Mouse (Mus musculus) cerebellum, adult 8-10 months (tissue): ENCODE measurements around the gene Dnajc6.
A peak's percentile ranks its signal among the peaks of the same experiment; 100 is the strongest.

Experiments
- DNase-seq: peaks from one replicate; pipeline ENCODE4 v3.0.0; 2022

Dnajc6 gene

GRCm38 (mm10) chr4:101496534-101497237 is at the start of gene Dnajc6:
Dnajc6 (plus strand) TSS chr4:101496648.
- peak; percentile 42 for DNase-seq

DNA sequence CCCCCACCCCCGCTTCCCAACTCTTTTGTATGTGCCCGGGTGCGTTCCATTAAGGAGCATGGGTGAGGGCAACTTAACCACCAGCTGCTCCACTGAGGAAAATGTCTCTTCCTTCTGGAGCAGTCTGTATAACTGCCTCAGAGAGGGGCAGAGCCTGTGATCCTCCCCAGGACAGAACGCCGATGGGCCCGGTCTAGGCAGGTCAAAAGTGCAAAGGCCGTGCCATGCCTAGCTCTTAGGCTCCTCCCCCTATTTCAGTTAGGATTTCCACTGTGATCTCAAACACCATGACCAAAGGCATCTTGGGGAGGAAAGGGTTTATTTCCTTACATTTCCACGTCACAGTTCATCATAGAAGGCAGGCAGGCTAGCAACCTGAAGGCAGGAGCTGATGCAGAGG is 47.7 kb upstream of the Dnajc6 start:
- no peak for DNase-seq

GRCm38 (mm10) chr4:101449344-101449743 is 47.1 kb upstream of the Dnajc6 start:
- DNase-seq, result no peak

- DNase-seq, result peak; percentile 95
Measured at GRCm38 (mm10) chr4:101450150-101450780, 46.2 kb upstream of the Dnajc6 start.

DNA sequence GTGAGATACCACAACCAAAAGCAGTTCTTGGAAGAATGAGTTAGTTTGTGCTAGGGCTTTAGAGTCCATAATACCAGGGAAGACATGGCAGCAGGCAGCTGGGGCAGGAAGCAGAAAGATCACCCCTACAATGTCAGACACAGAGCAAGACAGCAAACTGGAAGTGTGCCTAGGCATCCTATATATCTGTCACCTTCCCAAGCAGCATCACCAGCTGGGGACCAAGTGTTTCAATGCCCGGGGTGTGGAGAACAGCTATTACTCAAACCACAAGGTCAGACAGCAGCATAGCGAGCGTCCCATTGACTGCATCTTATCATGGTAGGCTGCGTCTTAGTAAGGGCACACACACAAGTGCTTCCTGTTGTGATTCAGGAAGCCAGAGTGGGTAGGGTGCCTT is 45.4 kb upstream of the Dnajc6 start:
- no peak for DNase-seq

DNA sequence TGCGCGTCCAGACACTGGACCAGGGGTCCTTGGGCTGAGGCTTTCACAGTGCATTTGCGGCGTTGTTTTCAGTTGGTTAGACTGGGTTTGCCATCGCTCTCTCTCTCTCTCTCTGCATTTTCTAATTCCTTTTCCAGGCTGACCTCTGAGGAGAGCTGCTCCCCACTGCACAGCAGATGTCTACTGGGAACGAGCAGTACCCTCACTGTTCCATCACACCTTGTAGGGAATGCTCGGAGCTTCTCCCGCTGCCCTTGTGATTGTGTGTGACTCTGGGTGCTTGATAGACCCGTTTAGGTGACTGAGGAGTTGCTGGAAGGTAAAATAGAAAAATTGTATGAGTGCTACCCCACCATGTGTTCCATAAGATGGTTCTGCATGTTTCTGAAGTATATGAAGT is 43.6 kb upstream of the Dnajc6 start:
- no peak for DNase-seq

GRCm38 (mm10) chr4:101457176-101457575 is 39.3 kb upstream of the Dnajc6 start:
- DNase-seq, result no peak

- peak; percentile 80 for DNase-seq
Measured at GRCm38 (mm10) chr4:101458341-101458740, 38.1 kb upstream of the Dnajc6 start.

DNA sequence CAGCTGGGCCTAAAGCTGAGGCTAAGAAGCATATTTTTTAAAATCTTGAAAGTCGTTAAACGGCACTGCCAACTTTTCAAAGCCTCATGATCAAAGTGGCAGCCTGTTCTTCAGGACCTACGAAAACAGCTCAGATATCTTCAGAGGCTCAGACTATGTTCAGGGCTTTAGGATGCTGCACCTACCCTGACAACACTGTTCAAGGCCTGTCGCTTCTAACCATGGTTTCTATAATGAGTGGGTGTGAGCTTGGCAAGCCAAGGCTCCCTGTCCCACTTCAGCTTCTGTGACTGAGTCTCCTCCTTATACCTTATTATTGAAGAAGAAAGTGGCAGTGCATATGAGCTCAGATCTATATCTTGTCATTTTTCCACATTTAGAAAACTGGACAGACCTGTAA is 37.1 kb upstream of the Dnajc6 start:
- no peak for DNase-seq

DNA sequence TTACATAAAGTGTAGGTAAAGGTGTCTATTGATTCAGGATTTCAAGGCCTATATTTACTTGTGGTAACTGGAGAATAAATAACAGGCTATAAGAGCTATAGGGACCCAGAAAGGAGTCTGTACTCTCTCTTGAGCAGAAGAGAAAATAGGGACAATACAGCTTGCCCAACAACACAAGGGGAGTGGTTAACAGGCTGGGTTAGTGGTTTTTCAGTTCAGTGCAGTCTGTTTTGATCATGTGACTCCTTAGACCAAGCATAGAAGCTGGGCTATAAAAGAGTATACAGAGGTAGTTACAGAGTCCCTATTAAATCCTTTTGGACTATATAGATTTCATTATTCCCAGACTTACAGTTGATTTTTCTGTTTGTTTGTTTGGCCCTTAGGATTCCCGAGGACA is 36.3 kb upstream of the Dnajc6 start:
- DNase-seq, result no peak

DNA sequence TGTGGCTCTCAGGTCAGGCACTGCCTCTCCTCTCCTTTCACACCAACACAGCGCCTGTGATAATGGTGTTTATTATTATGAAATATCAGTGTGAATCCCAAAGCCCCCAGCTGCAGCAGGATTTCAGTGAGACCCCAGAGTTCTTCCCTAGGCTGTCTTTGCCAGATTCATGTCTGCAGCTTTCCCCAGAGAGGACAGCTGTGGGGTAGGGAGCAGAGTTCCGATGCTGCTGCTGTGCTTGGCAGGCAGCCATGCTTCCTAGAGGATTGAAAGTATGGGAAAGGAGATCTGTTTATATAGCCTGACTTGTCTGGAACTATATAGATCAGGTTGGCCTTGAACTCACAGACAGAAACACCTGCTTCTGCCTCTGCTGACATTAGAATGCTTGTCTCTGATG is 34.4 kb upstream of the Dnajc6 start:
- DNase-seq, result no peak

DNA sequence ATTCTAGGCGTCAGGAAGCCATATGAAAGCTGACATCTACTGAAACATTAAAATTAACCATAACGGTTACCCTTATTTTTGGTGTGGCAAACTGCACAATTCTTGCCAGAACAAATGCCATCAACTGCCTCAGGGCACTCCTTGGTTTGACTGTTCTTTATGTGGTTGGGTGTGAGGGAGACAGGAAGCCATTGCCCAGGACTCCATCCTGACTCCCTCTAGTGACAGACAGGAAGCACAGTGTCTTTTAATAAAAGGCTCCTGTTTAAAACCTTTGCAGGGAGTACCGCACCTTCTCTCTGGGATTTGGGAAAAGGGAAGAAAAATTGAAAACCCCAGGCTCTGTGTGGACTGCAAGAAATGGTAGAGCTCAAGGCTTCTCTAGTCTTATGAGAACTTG is 30.2 kb upstream of the Dnajc6 start:
- DNase-seq, result no peak

- DNase-seq, result no peak
Measured at GRCm38 (mm10) chr4:101469242-101469641, 27.2 kb upstream of the Dnajc6 start.

- no peak for DNase-seq
Measured at GRCm38 (mm10) chr4:101470543-101470942, 25.9 kb upstream of the Dnajc6 start.

- no peak for DNase-seq
Measured at GRCm38 (mm10) chr4:101472767-101473166, 23.7 kb upstream of the Dnajc6 start.

- DNase-seq, result no peak
Measured at GRCm38 (mm10) chr4:101490320-101490917, 6.0 kb upstream of the Dnajc6 start.

- DNase-seq, result no peak
Measured at GRCm38 (mm10) chr4:101491704-101492103, 4.7 kb upstream of the Dnajc6 start.

GRCm38 (mm10) chr4:101493611-101494197 is 2.7 kb upstream of the Dnajc6 start:
- DNase-seq, result no peak

DNA sequence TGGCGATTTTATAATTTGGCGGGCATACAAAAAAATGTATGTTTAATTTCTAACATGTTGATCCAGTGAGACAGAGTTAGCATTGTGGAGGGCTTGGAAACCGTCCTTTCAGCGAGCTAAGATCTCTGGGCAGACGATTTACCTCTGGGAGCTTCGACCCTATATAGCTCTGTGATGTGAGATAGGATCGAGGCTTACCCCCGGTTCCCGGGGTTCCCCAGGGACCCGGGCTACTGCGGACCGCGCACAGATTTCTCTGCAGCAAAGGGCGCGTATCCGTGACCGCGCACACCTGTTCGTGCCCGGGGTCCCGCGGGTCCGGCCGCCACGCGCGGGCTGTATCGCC is 287 bp upstream of the Dnajc6 start:
- DNase-seq, result no peak

DNA sequence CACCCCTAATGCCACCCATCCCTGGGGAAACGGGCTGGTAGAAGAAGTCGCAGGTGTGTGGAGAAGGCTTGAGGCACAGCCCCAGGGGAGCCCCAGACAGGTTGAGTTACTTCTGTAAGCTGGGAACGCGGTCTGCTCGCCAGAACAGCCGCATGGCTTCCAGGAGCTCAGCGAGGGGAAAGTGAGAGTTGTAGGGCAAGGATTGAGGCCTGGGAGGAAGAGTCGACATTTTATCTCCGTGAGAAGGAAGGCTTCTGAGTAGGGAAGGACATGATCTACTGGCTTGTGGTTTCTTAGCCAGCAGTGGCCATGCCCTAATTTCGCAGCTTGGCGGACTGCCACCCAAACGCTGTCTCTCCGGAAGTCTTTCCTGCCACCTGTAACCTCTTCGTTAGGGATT is 888 bp downstream of the Dnajc6 start:
- DNase-seq, result peak; percentile 35

GRCm38 (mm10) chr4:101504470-101505007 is 8.1 kb downstream of the Dnajc6 start:
- no peak for DNase-seq

DNA sequence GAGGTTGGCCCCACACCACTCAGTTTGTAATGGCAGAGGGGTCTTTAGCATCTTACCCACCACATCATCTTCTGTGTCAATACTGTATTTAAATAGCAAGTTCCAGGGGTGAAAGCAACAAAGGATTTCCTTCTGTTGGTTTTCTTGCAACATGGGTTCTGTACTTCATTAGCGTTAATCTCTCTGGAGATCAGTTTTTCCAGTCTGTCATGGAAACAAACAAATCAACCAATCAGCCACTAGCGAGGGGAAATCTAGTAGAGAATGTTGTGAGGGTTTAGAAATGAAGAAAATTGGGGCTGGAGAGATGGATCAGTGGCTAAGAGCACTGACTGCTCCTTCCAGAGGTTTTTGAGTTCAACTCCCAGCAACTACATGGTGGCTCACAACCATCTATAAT is 9.5 kb downstream of the Dnajc6 start:
- DNase-seq, result no peak

GRCm38 (mm10) chr4:101506372-101506771 is 9.9 kb downstream of the Dnajc6 start:
- DNase-seq, result no peak
